Mouse (Mus musculus) Muller cell, postnatal 12 days (primary cell): Measurements from ENCODE around the gene Tas2r143.

ENCODE experiments used
- DNase-seq: peaks from one replicate; pipeline ENCODE4 v3.0.0-alpha.2; 2015; ENCODE audit errors: inconsistent ontology term

The Tas2r143 gene

DNA sequence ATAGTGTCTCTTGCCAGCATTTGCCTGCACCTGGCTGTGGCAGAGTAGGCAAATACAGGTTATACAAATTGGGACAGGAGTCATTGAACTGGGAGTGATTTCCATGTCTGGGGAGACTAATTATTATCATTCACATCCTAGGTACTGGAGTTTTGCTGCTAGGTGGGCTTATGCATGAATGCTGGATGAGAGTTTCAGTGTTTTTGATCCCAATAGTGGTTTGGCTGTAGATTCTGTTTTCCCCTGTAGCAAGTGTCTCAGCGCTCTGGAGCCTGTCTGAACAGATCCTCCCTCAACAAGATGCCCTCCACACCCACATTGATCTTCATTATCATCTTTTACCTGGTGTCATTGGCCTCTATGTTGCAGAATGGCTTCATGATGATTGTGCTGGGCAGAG is at the start of gene Tas2r143:
Gene Tas2r143 (plus strand): TSS at position 301 of the 400 bp plus-strand sequence.
- DNase-seq: no peak

DNA sequence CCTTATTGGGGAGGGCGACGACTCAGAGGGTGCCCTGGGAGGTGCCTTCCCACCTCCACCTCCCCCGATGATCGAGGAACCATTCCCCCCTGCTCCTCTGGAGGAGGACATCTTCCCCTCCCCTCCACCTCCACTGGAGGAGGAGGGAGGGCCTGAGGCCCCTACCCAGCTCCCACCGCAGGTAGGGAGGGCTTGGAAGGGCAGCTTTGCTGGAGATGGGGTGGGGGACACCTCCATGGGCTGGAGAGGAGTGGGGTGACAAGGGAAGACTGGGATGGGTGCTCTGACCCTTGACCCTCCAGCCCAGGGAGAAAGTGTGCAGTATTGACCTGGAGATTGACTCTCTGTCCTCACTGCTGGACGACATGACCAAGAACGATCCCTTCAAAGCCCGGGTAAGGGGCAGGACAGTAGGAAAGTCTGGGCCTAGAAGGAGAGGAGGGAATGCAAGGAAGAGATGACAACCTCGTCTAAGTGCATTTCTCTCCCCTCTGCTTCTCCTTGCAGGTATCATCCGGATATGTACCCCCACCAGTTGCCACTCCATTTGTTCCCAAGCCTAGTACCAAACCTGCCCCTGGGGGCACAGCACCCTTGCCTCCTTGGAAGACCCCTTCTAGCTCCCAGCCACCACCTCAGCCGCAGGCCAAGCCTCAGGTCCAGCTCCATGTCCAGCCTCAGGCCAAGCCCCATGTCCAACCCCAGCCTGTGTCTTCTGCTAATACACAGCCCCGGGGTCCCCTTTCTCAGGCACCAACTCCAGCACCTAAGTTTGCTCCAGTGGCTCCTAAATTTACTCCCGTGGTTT is 48.9 kb upstream of the Tas2r143 start:
- no peak for DNase-seq

DNA sequence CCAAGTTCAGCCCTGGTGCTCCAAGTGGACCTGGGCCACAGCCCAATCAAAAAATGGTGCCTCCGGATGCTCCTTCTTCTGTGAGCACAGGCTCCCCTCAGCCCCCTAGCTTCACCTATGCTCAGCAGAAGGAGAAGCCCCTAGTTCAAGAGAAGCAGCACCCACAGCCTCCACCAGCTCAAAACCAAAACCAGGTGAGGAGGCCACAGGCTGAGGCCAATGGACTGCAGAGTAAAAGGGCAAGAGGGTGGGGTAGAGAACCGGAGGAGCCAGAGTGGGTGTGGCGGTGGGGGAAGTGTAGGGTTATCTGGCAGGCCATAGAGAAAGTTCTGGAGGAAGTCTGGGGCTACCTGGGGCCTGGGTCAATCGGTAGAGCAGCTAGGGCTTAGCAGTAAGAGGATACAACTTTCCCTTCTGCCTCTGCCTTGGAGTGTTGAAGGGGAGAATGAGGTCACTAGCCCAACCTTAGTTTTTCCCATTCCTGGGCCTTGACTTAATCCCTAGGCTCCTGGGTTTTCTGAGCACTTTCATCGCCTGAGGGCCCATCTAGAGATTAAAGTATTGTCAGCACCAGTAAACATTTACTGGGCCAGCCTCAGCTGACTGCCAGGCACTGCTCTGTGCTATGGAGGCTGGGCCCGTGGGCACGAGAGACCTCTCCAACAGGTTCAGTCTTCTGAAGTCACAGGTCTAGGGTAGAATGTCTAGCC is 48.1 kb upstream of the Tas2r143 start:
- no peak for DNase-seq

DNA sequence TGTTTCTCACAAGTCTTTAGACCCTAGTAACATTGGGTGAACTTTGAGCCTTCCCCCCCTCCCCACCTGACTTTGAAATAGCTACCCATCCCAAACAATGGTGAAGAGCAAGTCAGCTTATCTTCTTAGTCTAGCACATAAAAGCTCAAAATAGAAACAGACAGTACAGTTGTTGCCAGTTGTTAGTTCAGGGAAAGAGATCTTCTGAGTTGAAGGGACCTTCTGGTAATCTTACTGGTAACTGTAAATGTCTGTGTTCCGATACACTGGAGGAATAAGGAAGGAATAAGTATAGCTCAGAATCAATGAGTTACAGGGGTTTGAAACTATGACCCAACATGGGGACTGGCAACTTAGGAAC is 47.6 kb upstream of the Tas2r143 start:
- DNase-seq: no peak

DNA sequence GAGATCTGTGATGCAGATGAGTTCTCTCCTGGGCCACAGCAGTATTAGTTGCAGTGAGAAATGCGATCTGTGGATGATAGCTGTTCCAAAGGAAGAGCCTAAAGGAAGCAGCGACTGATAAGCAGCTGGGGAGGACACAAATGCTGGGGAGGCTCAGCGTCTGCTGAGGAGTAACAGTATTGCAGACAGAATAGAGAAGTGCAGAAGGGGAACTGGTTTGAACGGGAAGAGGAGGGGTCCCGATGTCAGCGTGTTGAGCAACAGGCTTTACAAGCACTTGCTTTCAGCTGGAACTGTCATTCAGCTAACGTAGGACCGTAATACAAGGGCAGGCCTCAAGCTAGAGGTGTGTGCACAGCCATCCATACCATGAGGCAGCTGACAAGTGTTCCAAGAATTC is 46.9 kb upstream of the Tas2r143 start:
- no peak for DNase-seq

DNA sequence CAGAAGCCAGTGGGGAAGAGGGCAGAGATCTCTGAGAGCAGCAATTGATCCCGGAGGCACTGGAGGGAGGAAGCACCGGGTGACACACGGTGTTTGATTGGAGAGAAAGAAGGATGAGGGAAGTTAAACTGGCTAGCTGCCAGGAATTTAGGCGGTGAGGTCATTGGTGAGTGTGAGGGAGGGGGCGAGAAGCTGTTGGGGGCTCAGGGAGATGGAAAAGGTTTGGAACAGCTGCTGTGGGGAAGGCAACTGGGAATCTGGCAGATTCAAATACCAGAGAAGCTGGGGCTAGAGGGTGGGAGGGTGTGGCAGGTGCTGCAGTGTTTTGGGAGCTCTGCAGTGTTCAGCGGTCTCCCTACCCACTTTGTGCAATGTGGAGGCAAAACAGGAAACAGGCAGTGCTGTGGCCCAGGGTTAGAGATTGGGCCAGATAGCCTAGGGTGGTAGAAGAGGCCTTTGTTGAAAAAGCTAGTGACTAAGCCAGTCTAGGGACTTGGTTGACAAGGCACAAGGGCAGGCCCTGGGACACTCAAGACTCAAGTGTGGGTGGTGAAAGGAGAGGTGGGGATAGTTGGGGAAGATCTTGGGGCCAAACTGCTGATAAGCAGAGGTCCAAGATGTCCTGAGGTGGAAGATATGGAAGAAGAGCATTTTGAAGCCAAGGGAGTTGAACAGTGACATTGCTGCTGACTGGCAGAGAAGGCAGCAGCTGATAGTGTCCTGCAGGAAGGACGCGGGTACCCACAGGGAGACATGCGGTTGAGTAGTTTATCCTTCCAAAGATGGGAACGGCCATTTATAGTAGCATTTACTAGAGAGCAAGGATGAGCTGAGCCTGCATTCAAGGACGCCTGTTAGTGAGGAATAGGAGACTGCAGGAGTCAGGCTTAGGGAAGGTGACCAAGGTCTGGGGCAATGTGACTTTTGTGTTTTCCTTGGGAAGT is 45.7 kb upstream of the Tas2r143 start:
- DNase-seq: peak; percentile 79

DNA sequence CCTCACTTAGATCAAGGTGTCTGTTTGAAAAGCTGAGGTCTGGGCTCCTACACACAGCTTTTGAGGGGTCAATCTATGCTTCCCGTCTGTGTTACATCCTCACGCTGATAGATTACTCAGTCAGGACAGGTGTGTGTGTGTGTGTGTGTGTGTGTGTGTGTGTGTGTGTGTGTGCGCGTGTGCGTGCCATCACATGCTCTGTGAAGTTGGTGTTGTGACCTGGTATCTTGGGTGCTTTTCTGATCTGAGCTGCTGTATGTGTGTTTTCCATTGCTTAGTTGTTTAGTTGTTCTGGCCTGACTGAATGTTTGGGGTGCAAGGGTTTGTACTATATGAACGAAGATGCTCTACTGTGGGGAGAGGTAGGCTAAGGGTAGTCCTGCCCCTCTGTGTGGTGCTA is 44.7 kb upstream of the Tas2r143 start:
- DNase-seq: no peak

DNA sequence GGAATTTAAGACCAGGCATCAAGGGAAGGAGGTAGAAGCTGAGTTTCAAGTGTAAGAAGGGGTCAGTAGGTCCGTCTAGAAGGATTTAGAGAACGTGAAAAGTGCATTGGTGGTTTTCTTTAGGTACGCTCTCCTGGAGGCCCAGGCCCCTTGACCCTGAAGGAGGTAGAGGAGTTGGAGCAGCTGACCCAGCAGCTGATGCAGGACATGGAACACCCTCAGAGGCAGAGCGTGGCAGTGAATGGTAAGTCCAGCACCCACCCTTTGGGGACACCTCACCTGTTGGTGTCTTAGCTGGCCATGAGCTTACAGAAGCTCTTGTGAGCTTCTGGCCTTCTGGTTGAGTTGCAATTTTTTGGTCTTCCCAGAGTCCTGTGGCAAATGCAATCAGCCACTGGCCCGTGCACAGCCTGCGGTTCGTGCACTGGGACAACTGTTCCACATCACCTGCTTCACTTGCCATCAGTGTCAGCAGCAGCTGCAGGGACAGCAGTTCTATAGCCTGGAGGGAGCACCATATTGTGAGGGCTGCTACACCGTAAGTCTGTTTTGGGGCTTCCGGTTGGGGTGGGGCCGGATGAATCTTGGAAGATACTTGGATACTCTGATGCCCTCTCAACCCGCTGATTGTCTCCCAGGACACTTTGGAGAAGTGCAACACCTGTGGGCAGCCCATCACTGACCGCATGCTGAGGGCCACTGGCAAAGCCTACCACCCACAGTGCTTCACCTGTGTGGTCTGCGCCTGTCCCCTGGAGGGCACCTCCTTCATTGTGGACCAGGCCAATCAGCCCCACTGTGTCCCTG is 44.0 kb upstream of the Tas2r143 start:
- DNase-seq: no peak

DNA sequence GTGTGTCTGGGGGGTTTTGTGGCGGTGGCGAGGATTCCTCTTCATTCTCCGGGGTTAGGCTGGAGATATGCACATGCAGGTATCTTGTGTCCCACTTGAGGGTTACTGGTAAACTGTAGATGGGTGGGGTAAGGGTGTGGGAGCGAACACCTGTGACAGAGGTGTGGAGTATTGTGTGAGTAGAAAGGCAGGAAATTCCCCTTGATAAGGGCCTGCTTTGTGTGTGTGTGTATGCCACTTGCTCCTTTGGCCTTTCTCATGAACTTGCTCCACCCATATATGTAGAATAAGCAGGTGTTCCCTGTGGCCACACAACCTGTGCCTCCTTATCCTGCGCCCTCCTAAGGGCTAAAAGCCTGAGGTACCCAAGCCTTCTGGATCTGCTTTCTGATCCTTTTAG is 43.1 kb upstream of the Tas2r143 start:
- no peak for DNase-seq

DNA sequence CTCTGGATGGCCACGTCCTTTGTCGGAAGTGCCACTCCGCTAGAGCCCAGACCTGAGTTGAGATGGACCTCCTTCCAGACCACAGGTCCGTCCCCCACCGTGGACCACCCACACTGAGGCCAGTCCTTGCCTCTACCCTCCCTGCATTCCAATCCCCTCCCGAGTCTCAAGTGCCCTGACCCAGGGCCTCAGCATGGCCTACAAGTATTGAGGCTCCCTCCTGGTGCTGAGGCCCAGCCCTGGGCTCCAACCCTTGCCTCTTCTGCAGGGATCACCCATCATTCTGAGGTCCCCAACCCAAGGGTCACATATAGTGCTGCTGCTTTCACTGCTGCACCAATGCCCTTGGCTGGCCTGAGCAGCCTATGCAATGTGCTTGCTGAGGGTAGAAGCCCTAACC is 42.1 kb upstream of the Tas2r143 start:
- no peak for DNase-seq

DNA sequence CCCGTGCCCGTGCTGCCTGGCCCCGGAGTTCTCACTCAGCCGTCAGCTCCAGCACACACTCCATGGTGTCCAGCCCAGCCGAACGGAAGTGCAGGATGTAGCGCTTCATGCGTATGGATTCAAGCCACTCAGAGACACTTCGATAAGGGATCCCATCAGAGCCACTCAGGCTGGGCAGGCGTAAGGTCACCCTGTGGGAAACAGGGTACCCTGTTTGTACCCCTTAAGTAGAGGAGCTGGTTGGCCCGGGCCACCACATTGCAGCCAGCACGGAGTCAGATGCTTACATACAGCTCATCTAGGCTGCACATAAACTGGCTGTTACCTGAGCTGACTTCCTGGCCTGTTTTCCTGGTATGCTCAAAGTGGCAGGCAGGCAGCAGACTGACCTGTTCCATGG is 41.1 kb upstream of the Tas2r143 start:
- no peak for DNase-seq

DNA sequence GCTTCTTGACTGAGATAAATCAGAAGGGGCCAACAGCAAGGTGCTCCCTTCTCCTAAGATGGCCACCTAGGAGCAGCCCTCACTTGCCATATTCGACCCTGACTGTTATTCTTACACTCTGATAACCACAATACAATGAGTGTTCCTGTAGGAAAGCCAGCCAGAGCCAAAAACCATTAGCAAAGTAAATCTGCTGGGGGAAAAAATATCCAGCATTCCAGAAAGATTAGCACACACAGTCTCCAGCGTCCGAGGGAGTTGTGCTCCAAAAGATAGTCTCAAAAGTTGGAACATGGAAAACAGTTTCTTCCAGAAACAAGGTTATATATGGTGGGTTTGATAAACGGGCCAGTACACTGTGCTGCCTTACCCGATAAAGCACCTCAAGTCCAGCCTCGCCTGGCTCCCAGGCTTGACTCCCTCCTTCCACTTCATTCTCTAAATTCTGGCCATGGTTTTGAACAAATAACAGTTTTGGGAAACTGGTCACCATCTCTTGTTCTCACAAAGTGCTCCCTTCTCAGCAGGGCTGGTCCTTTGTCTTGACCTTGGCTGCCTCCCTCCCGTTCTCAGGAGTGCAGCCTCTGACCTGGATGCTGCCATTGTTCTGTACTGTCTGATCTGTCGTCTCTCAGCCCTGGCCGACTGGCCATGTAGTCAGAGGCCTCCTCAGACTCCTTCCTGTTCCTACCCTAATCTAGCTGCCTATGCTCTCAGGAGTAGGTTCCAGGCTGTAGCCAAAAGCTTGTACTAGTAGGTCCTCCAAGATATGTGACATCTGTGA is 40.5 kb upstream of the Tas2r143 start:
- DNase-seq: peak; percentile 62

DNA sequence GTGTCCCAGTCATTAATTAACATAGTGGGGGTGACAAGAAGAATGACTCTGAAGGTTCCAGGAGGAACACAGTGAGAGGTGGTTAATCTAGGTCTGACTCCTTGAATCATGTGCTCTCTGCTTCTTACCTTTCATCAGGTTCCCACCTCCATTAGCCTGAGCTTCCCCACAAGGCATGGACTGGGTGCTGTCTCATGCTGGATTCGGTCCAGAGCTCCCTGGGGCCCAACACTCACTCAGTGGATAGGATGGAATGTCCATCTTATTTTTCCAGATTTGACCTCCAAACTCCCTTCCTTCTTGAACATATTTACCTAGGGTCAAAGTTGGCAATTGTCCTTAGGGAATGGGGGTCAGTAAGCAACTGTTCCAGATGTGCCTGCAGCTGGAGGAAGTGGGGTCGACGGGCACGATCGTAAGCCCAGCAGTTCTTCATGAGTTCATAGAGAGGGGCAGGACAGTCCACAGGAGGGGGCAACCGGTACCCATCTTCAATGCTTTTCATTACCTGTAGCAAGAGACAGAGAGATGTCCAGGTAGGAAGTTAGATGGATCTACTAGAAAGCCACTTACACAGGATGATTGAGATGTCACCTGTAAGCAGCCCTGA is 39.7 kb upstream of the Tas2r143 start:
- no peak for DNase-seq

DNA sequence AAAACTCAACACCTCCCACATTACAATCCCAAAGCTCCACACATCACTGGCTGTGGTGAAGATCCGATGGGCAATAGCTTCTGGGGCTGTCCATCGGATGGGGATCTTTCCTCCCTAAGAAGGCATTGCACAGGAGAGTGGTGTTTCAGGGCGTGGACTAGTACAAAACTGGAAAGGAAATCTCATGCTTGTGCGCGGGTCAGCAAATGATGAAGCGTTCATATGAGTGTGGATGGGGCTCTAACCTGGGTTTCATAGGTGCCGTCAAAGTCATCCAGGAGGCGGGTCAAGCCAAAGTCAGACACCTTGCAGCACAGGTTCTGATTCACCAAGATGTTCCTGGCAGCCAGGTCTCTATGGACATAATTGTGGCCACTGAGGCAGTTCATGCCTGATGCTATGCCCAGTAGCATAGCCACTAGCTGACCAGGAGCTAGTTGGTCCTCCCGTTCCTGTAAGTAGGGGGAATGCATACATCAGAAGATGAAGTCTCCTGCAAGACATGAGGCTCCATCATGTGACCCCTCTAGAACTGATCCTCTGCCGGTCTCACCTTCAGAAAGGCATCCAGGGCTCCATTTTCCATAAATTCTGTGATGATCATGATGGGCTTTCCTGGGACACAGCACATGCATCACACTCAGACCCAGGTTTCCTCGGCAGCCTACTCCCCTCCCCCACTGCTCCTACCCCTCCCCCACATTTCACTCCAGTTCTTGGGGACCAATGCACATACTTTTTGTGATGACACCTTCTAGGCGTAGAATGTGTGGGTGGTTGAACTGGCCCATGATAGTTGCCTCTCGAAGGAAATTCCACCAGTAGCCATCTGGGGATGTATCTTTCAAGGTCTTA is 38.8 kb upstream of the Tas2r143 start:
- DNase-seq: no peak

DNA sequence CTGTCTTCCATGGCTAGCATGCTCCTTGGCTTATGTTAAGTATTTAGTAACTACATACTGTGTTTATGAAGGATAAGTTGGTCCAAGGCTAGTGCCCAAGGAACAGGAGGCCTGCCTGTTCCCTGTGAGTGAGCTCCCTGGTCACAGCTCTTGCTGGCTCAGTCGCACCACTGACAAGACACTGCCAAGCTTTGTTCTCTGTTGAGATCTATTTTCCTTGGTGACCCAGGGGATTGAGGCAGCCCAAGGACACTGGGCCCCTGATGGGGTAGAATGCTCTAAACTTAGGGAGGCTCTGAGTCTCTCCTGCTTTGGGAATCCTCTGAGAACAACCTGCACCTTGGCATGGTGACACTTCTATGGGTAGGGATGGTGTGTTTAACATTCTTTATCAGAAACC is 38.0 kb upstream of the Tas2r143 start:
- peak; percentile 50 for DNase-seq

DNA sequence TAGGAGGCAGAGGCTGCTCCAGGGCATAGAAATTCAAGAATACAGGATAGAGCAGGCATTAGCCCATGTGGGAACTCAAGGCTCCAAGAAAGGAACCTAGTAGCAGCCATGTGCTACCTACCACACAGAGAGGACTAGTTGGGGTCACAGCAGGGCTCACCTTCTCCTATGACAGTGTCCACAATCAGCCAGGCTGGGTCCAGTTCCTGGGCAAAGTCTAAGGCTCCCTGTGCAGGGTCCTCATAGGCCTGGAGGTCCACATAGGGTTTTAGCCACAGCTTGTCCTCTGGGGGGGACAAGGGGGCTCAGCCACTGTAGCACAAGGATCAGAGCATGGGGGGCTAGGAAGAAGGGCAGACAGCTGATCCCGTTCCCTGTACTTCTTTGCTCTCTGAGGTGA is 37.5 kb upstream of the Tas2r143 start:
- DNase-seq: no peak

DNA sequence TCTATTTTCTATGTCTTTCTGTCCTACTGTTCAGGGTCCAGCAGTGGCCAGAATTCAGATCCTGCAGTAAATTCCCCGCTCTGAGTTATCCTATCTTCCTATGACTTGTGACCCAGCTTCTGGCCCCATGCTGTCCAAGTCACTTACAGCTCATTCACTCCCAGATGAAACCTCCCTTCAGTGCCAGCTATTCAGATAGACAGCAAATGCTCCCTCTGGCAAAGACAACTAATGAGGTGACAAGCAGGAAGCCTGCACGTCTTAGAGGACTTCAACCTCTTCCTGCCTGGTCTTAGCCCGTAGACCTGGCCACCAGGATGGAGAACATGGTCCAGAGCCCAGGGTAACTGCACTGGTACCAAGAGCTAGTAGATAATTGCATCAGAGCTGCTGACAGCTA is 37.1 kb upstream of the Tas2r143 start:
- no peak for DNase-seq

DNA sequence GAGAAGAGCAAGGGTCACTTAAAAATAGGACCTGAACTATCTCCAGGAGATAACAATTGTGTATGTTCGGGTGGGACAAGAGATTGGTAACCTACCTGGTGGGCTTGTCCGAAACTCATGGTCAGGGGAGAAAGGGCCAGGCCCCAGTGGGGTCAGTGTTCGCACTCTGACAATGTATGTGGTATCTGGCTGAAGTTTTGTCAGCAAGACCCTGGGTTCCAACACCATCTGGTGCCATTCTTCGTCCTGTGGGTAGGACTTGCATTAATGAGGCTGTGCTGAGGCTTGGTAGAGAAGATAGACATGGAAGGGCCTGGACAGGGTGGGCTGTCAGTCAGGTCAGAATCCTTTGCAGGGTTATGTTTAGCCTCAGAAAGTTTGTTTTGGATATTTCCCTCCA is 36.0 kb upstream of the Tas2r143 start:
- DNase-seq: no peak

DNA sequence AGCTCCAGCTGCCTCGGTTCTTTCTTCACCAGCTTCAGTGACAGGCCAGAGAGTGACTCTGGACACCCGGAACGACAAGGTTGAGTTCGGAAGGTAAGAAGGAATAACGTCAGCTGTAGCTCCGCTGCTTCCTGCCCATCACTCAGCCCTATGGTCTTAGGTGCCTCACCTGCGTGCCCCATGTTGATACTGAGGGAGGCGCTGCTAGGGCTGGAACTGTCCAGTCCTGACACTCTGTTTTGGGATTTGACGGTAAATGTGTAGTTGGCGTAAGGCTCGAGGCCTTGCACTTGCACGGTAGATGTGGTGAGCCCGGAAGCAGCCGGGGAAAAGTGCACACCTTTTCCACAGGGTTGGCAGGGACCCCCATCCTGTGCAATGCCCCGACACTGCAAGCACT is 35.4 kb upstream of the Tas2r143 start:
- DNase-seq: no peak
